Mouse (Mus musculus) liver, embryonic 14.5 days (tissue): Measurements from ENCODE around the gene Rhbdf2.

Source experiments
- CTCF ChIP-seq: IDR thresholded peaks from 2 replicates; pipeline ENCODE4 v1.5.1; 2016; ENCODE audit warnings: antibody characterized with exemption, low read depth, control low read depth
- EP300 ChIP-seq: IDR thresholded peaks from 2 replicates; pipeline ENCODE4 v1.6.1; 2016; ENCODE audit warnings: antibody characterized with exemption, low read depth

GRCm38 (mm10) chr11:116589574-116589973 lies 37.2 kb downstream of the Rhbdf2 start:
- TF ChIP-seq CTCF = no peak
- TF ChIP-seq EP300 = no peak
